Mouse (Mus musculus) liver, postnatal 0 days (tissue): ENCODE results near the gene Elf1. TPM values are rescaled to one million over a fixed set of nuclear protein-coding genes. Genes with fewer than 3 reads are reported as not detected.

Experiments
- ATAC-seq: fragments of 200-750 bp; cut with Nextera tagmentation; 2 replicates; pipeline ENCODE4 v1.8.0; 2017; ENCODE audit warnings: mild to moderate bottlenecking, moderate library complexity
- DNase-seq: peaks from one replicate; pipeline ENCODE4 v3.0.0-alpha.2; 2016
- H3K27ac ChIP-seq: fragments of 300-500 bp; sonication (generic); 2 replicates; pipeline ENCODE4 v1.5.1; 2014; ENCODE audit warnings: antibody characterized with exemption, moderate library complexity, mild to moderate bottlenecking, low read depth
- H3K27me3 ChIP-seq: fragments of 300-500 bp; sonication (generic); 2 replicates; pipeline ENCODE4 v1.6.1; 2014; ENCODE audit warnings: low read length, control low read depth, mixed read lengths; ENCODE audit not compliant: insufficient read depth
- H3K36me3 ChIP-seq: fragments of 300-500 bp; sonication (generic); replicated peaks from 2 replicates; pipeline ENCODE4 v1.6.1; 2014; ENCODE audit warnings: mild to moderate bottlenecking, control low read depth, low read length, moderate library complexity, mixed read lengths; ENCODE audit not compliant: insufficient read depth
- H3K4me1 ChIP-seq: fragments of 300-500 bp; sonication (generic); 2 replicates; pipeline ENCODE4 v1.6.1; 2014; ENCODE audit warnings: antibody characterized with exemption, mild to moderate bottlenecking, control low read depth; ENCODE audit not compliant: insufficient read depth
- H3K4me2 ChIP-seq: fragments of 300-500 bp; sonication (generic); 2 replicates; pipeline ENCODE4 v1.6.1; 2014; ENCODE audit warnings: low read depth, mild to moderate bottlenecking, low read length, moderate library complexity, mixed read lengths
- H3K4me3 ChIP-seq: fragments of 300-500 bp; sonication (generic); 2 replicates; pipeline ENCODE4 v1.5.1; 2014; ENCODE audit warnings: low read depth, low read length
- H3K9ac ChIP-seq: fragments of 300-500 bp; sonication (generic); replicated peaks from 2 replicates; pipeline ENCODE4 v1.6.1; 2014; ENCODE audit warnings: mild to moderate bottlenecking, moderate library complexity
- H3K9me3 ChIP-seq: fragments of 300-500 bp; sonication (generic); 2 replicates; pipeline ENCODE4 v1.6.1; 2016; ENCODE audit warnings: mild to moderate bottlenecking, control low read depth, low read length, mixed read lengths
- CTCF ChIP-seq: sonication (generic); IDR thresholded peaks from 2 replicates; pipeline ENCODE4 v1.5.1; 2016; ENCODE audit warnings: antibody characterized with exemption, low read depth
- EP300 ChIP-seq: IDR thresholded peaks from 2 replicates; pipeline ENCODE4 v1.6.1; 2016; ENCODE audit warnings: antibody characterized with exemption, low read depth, mild to moderate bottlenecking
- WGBS: fragments of 180-500 bp; shearing (Covaris S2); extraction: QIAGEN DNeasy Blood & Tissue Kit; methylation state at CpG from one replicate; pipeline ENCODE4 v1.1.7; 2014; ENCODE audit not compliant: insufficient replicate concordance; 5-methylcytosine and 5-hydroxymethylcytosine counted together
- polyA plus RNA-seq: library from polyadenylated mRNA; unstranded; fragments of >200 nt; fragmentation: Nextera tagmentation; extraction: Ambion mirVana; gene quantifications from 2 replicates; pipeline ENCODE4 v1.2.1, GENCODE M21; 2015

Gene Elf1
- polyA plus RNA-seq, 1 experiment from 2014 or later: 11.0 TPM

GRCm38 (mm10) chr14:79511521-79511920 is 30.5 kb downstream of the Elf1 start:
- no peak overlapping the region for H3K4me2 ChIP-seq
- H3K4me3 ChIP-seq: no peak overlapping the region
- H3K4me1 ChIP-seq: peaks cover 25% of the 10 kb centered on the region
- H3K36me3 ChIP-seq: no peaks in the 10 kb centered on the region
- H3K27ac ChIP-seq: no peak overlapping the region
- DNase-seq (no peak), ATAC-seq (no peak)
- 55% methylated on average over 1 of the region's 1 CpGs for WGBS
- no peaks in the 10 kb centered on the region for H3K27me3 ChIP-seq
- H3K9ac ChIP-seq: no peak overlapping the region
- H3K9me3 ChIP-seq: no peaks in the 10 kb centered on the region
- TF ChIP-seq CTCF: no peak
- no peak for TF ChIP-seq EP300

- peaks cover 30% of the 10 kb centered on the region for H3K4me1 ChIP-seq
- 74% methylated on average over 2 of the region's 2 CpGs for WGBS
- no peaks in the 10 kb centered on the region for H3K9me3 ChIP-seq
- ATAC-seq: no peak
- H3K27me3 ChIP-seq: no peaks in the 10 kb centered on the region
- H3K9ac ChIP-seq: no peak overlapping the region
- no peak overlapping the region for H3K27ac ChIP-seq
- no peak for DNase-seq
- H3K36me3 ChIP-seq: no peaks in the 10 kb centered on the region; the same call in 1 of the 2 replicates
- H3K4me3 ChIP-seq: no peak overlapping the region
- H3K4me2 ChIP-seq: no peak overlapping the region
- TF ChIP-seq CTCF (peak; percentile 59), EP300 (no peak)
Measured at GRCm38 (mm10) chr14:79513951-79514350, 33.0 kb downstream of the Elf1 start.

GRCm38 (mm10) chr14:79515100-79515499 is 34.1 kb downstream of the Elf1 start:
- no peaks in the 10 kb centered on the region for H3K27me3 ChIP-seq
- peaks cover 28% of the 10 kb centered on the region for H3K4me1 ChIP-seq
- ATAC-seq (peak; percentile 81), DNase-seq (no peak)
- TF ChIP-seq CTCF (no peak), EP300 (no peak)
- peak overlapping the region; percentile 93 for H3K27ac ChIP-seq
- H3K4me2 ChIP-seq: peak overlapping the region; percentile 68
- WGBS: 21% methylated on average over 8 of the region's 8 CpGs
- peak overlapping the region; percentile 53 for H3K4me3 ChIP-seq
- H3K36me3 ChIP-seq: no peaks in the 10 kb centered on the region; the same call in 1 of the 2 replicates
- no peaks in the 10 kb centered on the region for H3K9me3 ChIP-seq
- H3K9ac ChIP-seq: peak overlapping the region; percentile 63; the same call in 1 of the 2 replicates

GRCm38 (mm10) chr14:79515511-79516242 is 34.7 kb downstream of the Elf1 start:
- Histone ChIP-seq H3K9ac (peak overlapping the region; percentile 63), H3K9me3 (no peaks in the 10 kb centered on the region), H3K4me2 (peak overlapping the region; percentile 68), H3K4me3 (peak overlapping the region; percentile 53), H3K27ac (peak overlapping the region; percentile 93), H3K27me3 (no peaks in the 10 kb centered on the region), H3K4me1 (peaks cover 28% of the 10 kb centered on the region), H3K36me3 (no peaks in the 10 kb centered on the region; the same call in 1 of the 2 replicates)
- ATAC-seq: peak; percentile 91
- 19% methylated on average over 8 of the region's 8 CpGs for WGBS
- TF ChIP-seq EP300 (no peak), CTCF (no peak)
- peak; percentile 60 for DNase-seq

GRCm38 (mm10) chr14:79516243-79516610 is 35.2 kb downstream of the Elf1 start:
- peaks cover 34% of the 10 kb centered on the region for H3K4me1 ChIP-seq
- no peak for TF ChIP-seq CTCF
- no peak for TF ChIP-seq EP300
- peak overlapping the region; percentile 53 for H3K4me3 ChIP-seq
- ATAC-seq (no peak), DNase-seq (no peak)
- H3K9me3 ChIP-seq: no peaks in the 10 kb centered on the region
- H3K36me3 ChIP-seq: no peaks in the 10 kb centered on the region; the same call in 1 of the 2 replicates
- peak overlapping the region; percentile 63 for H3K9ac ChIP-seq
- H3K27ac ChIP-seq: peak overlapping the region; percentile 93
- H3K27me3 ChIP-seq: no peaks in the 10 kb centered on the region
- WGBS: 27% methylated on average over 5 of the region's 5 CpGs
- peak overlapping the region; percentile 68 for H3K4me2 ChIP-seq

GRCm38 (mm10) chr14:79516751-79517150 is 35.8 kb downstream of the Elf1 start:
- Histone ChIP-seq H3K4me3 (peak overlapping the region; percentile 53), H3K4me2 (peak overlapping the region; percentile 68), H3K36me3 (no peaks in the 10 kb centered on the region; the same call in 1 of the 2 replicates), H3K9me3 (no peaks in the 10 kb centered on the region), H3K9ac (peak overlapping the region; percentile 63), H3K27ac (peak overlapping the region; percentile 93), H3K4me1 (peaks cover 37% of the 10 kb centered on the region), H3K27me3 (no peaks in the 10 kb centered on the region)
- TF ChIP-seq EP300 (no peak), CTCF (no peak)
- no peak for DNase-seq
- ATAC-seq: no peak
- 25% methylated on average over 2 of the region's 2 CpGs for WGBS
